Mouse (Mus musculus) ES-E14 (cell line): ENCODE measurements around the gene Agap3. TPM values are rescaled to one million over a fixed set of nuclear protein-coding genes. Genes with fewer than 3 reads are reported as not detected.

Experiments
- DNase-seq: peaks from one replicate; pipeline ENCODE4 v3.0.0-alpha.2; 2013; ENCODE audit warnings: low read depth, low spot score
- H3K27ac ChIP-seq: 2 replicates; pipeline ENCODE4 v1.5.1; 2012; ENCODE audit warnings: low read depth, mild to moderate bottlenecking, low read length, moderate library complexity, mixed read lengths; ENCODE audit not compliant: poor library complexity, insufficient read depth, severe bottlenecking
- H3K36me3 ChIP-seq: 2 replicates; pipeline ENCODE4 v1.6.1; 2012; ENCODE audit warnings: mild to moderate bottlenecking, low read length, moderate library complexity, mixed read lengths; ENCODE audit not compliant: control insufficient read depth, poor library complexity, insufficient read depth, severe bottlenecking
- H3K4me1 ChIP-seq, 2 experiments: fragments of 150-350 bp in 1 of 2; sonication (generic) in 1 of 2; 2 replicates each; pipeline ENCODE4 v1.6.1; 2012; ENCODE audit warnings: low read length in 2 of 2, mild to moderate bottlenecking in 1 of 2, mixed read lengths in 1 of 2; ENCODE audit not compliant: control insufficient read depth in 2 of 2, insufficient read depth in 2 of 2, poor library complexity in 1 of 2
- H3K4me3 ChIP-seq, 2 experiments: fragments of 150-350 bp in 1 of 2; sonication (generic) in 1 of 2; 2 replicates each; pipeline ENCODE4 v1.5.1; 2012; ENCODE audit warnings: low read length in 2 of 2, low read depth in 1 of 2, mild to moderate bottlenecking in 1 of 2, mixed read lengths in 1 of 2; ENCODE audit not compliant: insufficient read depth in 1 of 2, poor library complexity in 1 of 2, severe bottlenecking in 1 of 2
- H3K9ac ChIP-seq: 2 replicates; pipeline ENCODE4 v1.6.1; 2012; ENCODE audit warnings: low read depth, mild to moderate bottlenecking, low read length, mixed read lengths; ENCODE audit not compliant: poor library complexity, insufficient read depth, severe bottlenecking
- H3K9me3 ChIP-seq: fragments of 150-350 bp; sonication (generic); 2 replicates; pipeline ENCODE4 v1.6.1; 2012; ENCODE audit warnings: low read depth, mild to moderate bottlenecking, low read length; ENCODE audit not compliant: control insufficient read depth, insufficient read depth
- CHD2 ChIP-seq: IDR thresholded peaks from 2 replicates; pipeline ENCODE4 v1.6.1; 2014; ENCODE audit warnings: mild to moderate bottlenecking, low read depth, low read length, inconsistent platforms
- HCFC1 ChIP-seq: IDR thresholded peaks from 2 replicates; pipeline ENCODE4 v1.6.1; 2012; ENCODE audit warnings: low read length, inconsistent platforms, borderline replicate concordance; ENCODE audit not compliant: insufficient read depth
- MAFK ChIP-seq: IDR thresholded peaks from 2 replicates; pipeline ENCODE4 v1.6.1; 2014; ENCODE audit warnings: mild to moderate bottlenecking, low read depth, low read length, inconsistent platforms; ENCODE audit not compliant: insufficient read depth
- ZC3H11A ChIP-seq: IDR thresholded peaks from 2 replicates; pipeline ENCODE4 v1.6.1; 2012; ENCODE audit warnings: low read depth, mild to moderate bottlenecking, inconsistent platforms, low read length, borderline replicate concordance
- ZNF384 ChIP-seq: IDR thresholded peaks from 2 replicates; pipeline ENCODE4 v1.6.1; 2012; ENCODE audit warnings: low read depth, low read length, inconsistent platforms
- in situ Hi-C, 2 experiments: fragments of 600-800 bp; cut with MboI; formaldehyde crosslinking; loops; one replicate each; pipeline ENCODE4 v1.15.1; 2025; ENCODE audit warnings: low sequenced_read_pairs in 2 of 2, inconsistent platforms in 1 of 2; ENCODE audit not compliant: unreplicated experiment in 2 of 2
- total RNA-seq: library from RNA; depleted of rRNA; stranded (reverse); fragments of 300-350 nt; gene quantifications from 2 replicates; pipeline ENCODE4 v1.2.3, GENCODE M21; 2012

Gene Agap3
- total RNA-seq, 1 experiment, result 51.2 TPM

DNA sequence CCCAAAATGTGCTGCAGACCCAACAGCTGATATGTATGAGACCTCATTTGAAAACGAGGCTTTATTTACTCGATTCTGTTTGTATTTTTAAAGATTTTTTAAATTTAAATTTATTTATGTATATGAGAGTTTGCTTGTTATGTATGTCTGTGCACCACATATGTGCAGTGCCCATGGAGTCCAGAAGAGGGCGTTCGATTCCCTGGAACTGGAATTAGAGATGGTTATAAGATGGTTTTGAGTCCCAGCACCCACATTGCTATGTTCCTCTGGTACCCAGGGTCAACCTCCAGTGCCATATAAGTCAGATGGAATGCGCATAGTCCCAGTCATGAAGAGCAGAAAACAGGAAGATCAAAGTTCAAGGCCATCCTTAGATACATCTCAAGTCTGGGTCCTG is 82.3 kb downstream of the Agap3 start:
- Histone ChIP-seq H3K9me3 (no peaks in the 10 kb centered on the region), H3K27ac (no peak overlapping the region), H3K4me1 (peaks cover 0 to 16% of the 10 kb centered on the region in 2 experiments; a peak in 2 of 4 replicates), H3K4me3 (no peak overlapping the region), H3K36me3 (no peaks in the 10 kb centered on the region), H3K9ac (no peak overlapping the region)
- in situ Hi-C loops, result no loop called here
- TF ChIP-seq HCFC1 (no peak), CHD2 (no peak), MAFK (no peak), ZC3H11A (no peak), ZNF384 (no peak)
- DNase-seq, result no peak

- in situ Hi-C loops, result no loop called here
- no peak overlapping the region for H3K4me3 ChIP-seq
Measured at GRCm38 (mm10) chr5:24535731-24536130, 83.8 kb downstream of the Agap3 start.

GRCm38 (mm10) chr5:24536511-24536910 is 84.5 kb downstream of the Agap3 start:
- TF ChIP-seq CHD2 (no peak), MAFK (no peak), ZNF384 (no peak), HCFC1 (no peak), ZC3H11A (no peak)
- in situ Hi-C loops, result no loop called here
- DNase-seq, result no peak
- no peak overlapping the region for H3K4me3 ChIP-seq
- no peaks in the 10 kb centered on the region for H3K9me3 ChIP-seq
- H3K27ac ChIP-seq, result no peak overlapping the region
- no peak overlapping the region for H3K9ac ChIP-seq
- peaks cover 2 to 25% of the 10 kb centered on the region in 2 experiments; a peak in 2 of 4 replicates for H3K4me1 ChIP-seq
- no peaks in the 10 kb centered on the region for H3K36me3 ChIP-seq

More at GRCm38 (mm10) chr5:24535731-24536130, 83.8 kb downstream of the Agap3 start:
- no peaks in the 10 kb centered on the region for H3K9me3 ChIP-seq
- DNase-seq, result no peak
- no peak overlapping the region for H3K9ac ChIP-seq
- no peaks in the 10 kb centered on the region for H3K36me3 ChIP-seq
- TF ChIP-seq HCFC1, result no peak
- no peak for TF ChIP-seq ZNF384
- no peak for TF ChIP-seq ZC3H11A
- no peak for TF ChIP-seq MAFK
- TF ChIP-seq CHD2, result no peak
- peaks cover 2 to 19% of the 10 kb centered on the region in 2 experiments; a peak in 2 of 4 replicates for H3K4me1 ChIP-seq
- no peak overlapping the region for H3K27ac ChIP-seq

DNA sequence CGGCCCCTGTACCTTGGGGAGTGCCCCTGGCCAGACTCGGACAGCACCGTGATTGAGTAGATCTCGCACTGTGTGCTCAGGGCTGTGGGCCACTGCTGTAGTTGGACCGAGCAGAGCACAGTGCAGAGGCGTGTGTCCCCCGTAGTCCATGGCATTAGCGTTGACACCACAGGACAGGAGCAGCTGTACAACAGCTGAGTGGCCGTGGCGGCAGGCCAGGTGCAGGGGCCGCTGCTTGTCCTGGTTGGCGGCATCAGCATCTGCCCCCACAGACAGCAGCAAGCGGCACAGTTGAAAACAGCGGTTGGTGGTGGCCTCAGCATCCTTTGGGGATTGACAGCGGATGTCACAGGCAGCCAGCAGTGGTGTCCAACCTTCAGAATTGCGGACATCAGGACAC is 85.6 kb downstream of the Agap3 start:
- Histone ChIP-seq H3K9ac (no peak overlapping the region), H3K27ac (no peak overlapping the region), H3K36me3 (no peaks in the 10 kb centered on the region), H3K9me3 (no peaks in the 10 kb centered on the region), H3K4me1 (peaks cover 2 to 25% of the 10 kb centered on the region in 2 experiments; a peak in 2 of 4 replicates), H3K4me3 (peak overlapping the region; percentile 16 to 45; a peak in 1 of 4 replicates)
- in situ Hi-C loops, result no loop called here
- DNase-seq, result no peak
- TF ChIP-seq CHD2 (no peak), MAFK (no peak), HCFC1 (no peak), ZC3H11A (no peak), ZNF384 (no peak)
